In genomic region chr4:134995052-134995451, GRCm38 (mm10) we compare ENCODE assay signal across 10 mouse cellular contexts.
DNase-seq lines count a peak whose midpoint lies in the region; ATAC-seq and TF ChIP-seq lines count a peak whose summit lies in the region.
"Had no signal": no experiment of that assay in that cellular context is flagged by ENCODE, and none has a peak within 500 bp of the region (broad histone marks: within the 10 kb centered on the region; RNA-seq: fewer than 3 reads in every experiment).

No protein-coding gene starts in this region.

- 54% methylated on average over 13 of the region's 13 CpGs for WGBS in hindbrain, postnatal 0 days
- WGBS in hindbrain, embryonic 12.5 days, result 72% methylated on average over 13 of the region's 13 CpGs
- WGBS in stomach, embryonic 16.5 days, result 16% methylated on average over 13 of the region's 13 CpGs
- WGBS in forebrain, embryonic 11.5 days, result 86% methylated on average over 13 of the region's 13 CpGs

- peak; percentile 83 for DNase-seq in hindbrain, postnatal 0 days (ENCODE audit: low spot score)
- DNase-seq in brain, adult 2 months (ENCODE audit: low read depth, low spot score), result peak; percentile 98
- peak; percentile 81 to 91 for DNase-seq in kidney, adult 8-10 months
- DNase-seq in B cell, adult 2 months, result no peak
- DNase-seq in forebrain, embryonic 11.5 days (ENCODE audit: low spot score), result no peak

- no peak overlapping the region for H3K9ac ChIP-seq in hindbrain, postnatal 0 days (replicated peaks; ENCODE audit: low read length)
- no peak overlapping the region for H3K9ac ChIP-seq in hindbrain, embryonic 12.5 days
- H3K9ac ChIP-seq in stomach, embryonic 16.5 days (ENCODE audit: low read length), result no peak overlapping the region
- no peak overlapping the region for H3K9ac ChIP-seq in forebrain, embryonic 11.5 days (ENCODE audit: low read length)
- H3K9ac ChIP-seq: embryonic facial prominence, embryonic 12.5 days; limb, embryonic 12.5 days had no signal

- no peak overlapping the region for H3K4me2 ChIP-seq in hindbrain, postnatal 0 days (ENCODE audit: low read depth, low read length)
- H3K4me2 ChIP-seq in hindbrain, embryonic 12.5 days (replicated peaks), result no peak overlapping the region
- peak overlapping the region; percentile 32; the same call in 1 of the 2 replicates for H3K4me2 ChIP-seq in stomach, embryonic 16.5 days (ENCODE audit: low read depth, low read length)
- H3K4me2 ChIP-seq in forebrain, embryonic 11.5 days (ENCODE audit: low read depth, low read length, severe bottlenecking), result no peak overlapping the region
- H3K4me2 ChIP-seq: embryonic facial prominence, embryonic 12.5 days; limb, embryonic 12.5 days had no signal

- no peaks in the 10 kb centered on the region for H3K36me3 ChIP-seq in hindbrain, postnatal 0 days (ENCODE audit: insufficient read depth, low read length)
- no peaks in the 10 kb centered on the region for H3K36me3 ChIP-seq in hindbrain, embryonic 12.5 days
- H3K36me3 ChIP-seq in stomach, embryonic 16.5 days (ENCODE audit: control insufficient read depth, insufficient read depth, low read length), result no peaks in the 10 kb centered on the region
- H3K36me3 ChIP-seq in forebrain, embryonic 11.5 days (ENCODE audit: control insufficient read depth, insufficient read depth, low read length), result no peaks in the 10 kb centered on the region
- H3K36me3 ChIP-seq: embryonic facial prominence, embryonic 12.5 days; limb, embryonic 12.5 days had no signal

- no peak for TF ChIP-seq CTCF in hindbrain, postnatal 0 days (IDR thresholded peaks at IDR 0.05; ENCODE audit: low read depth)
- no peak for TF ChIP-seq CTCF in embryonic fibroblast, embryonic 13.5 days (IDR thresholded peaks at IDR 0.05; ENCODE audit: borderline replicate concordance, insufficient read depth, low read length)

- H3K4me1 ChIP-seq in hindbrain, postnatal 0 days (ENCODE audit: insufficient read depth, low read length), result peaks cover 7% of the 10 kb centered on the region
- peaks cover 11% of the 10 kb centered on the region for H3K4me1 ChIP-seq in hindbrain, embryonic 12.5 days
- 0 out of 2 replicates have a peak, but pooled peaks cover 3% of the 10 kb centered on the region for H3K4me1 ChIP-seq in embryonic fibroblast, embryonic 13.5 days (ENCODE audit: control insufficient read depth, insufficient read depth, low read length)
- peaks cover 8% of the 10 kb centered on the region for H3K4me1 ChIP-seq in stomach, embryonic 16.5 days (ENCODE audit: control insufficient read depth, insufficient read depth, low read length)
- H3K4me1 ChIP-seq in forebrain, embryonic 11.5 days (replicated peaks; ENCODE audit: control insufficient read depth, insufficient read depth, low read length), result no peaks in the 10 kb centered on the region

- no peaks in the 10 kb centered on the region for H3K9me3 ChIP-seq in hindbrain, postnatal 0 days (ENCODE audit: low read length)
- no peaks in the 10 kb centered on the region for H3K9me3 ChIP-seq in hindbrain, embryonic 12.5 days (replicated peaks)
- H3K9me3 ChIP-seq in stomach, embryonic 16.5 days (replicated peaks; ENCODE audit: control insufficient read depth, low read length), result no peaks in the 10 kb centered on the region
- H3K9me3 ChIP-seq in forebrain, embryonic 11.5 days (ENCODE audit: control insufficient read depth, low read length), result no peaks in the 10 kb centered on the region
- H3K9me3 ChIP-seq: embryonic facial prominence, embryonic 12.5 days; limb, embryonic 12.5 days had no signal

- TF ChIP-seq POLR2A in embryonic fibroblast, embryonic 13.5 days (IDR thresholded peaks at IDR 0.05; ENCODE audit: low read depth, low read length), result no peak

- H3K4me3 ChIP-seq in hindbrain, postnatal 0 days (ENCODE audit: low read length), result no peak overlapping the region
- no peak overlapping the region for H3K4me3 ChIP-seq in hindbrain, embryonic 12.5 days
- no peak overlapping the region for H3K4me3 ChIP-seq in embryonic fibroblast, embryonic 13.5 days (ENCODE audit: insufficient read depth, low read length)
- no peak overlapping the region for H3K4me3 ChIP-seq in stomach, embryonic 16.5 days (replicated peaks; ENCODE audit: low read length)
- H3K4me3 ChIP-seq in forebrain, embryonic 11.5 days (ENCODE audit: low read depth, low read length), result no peak overlapping the region
- H3K4me3 ChIP-seq: embryonic facial prominence, embryonic 12.5 days; limb, embryonic 12.5 days had no signal

- no peaks in the 10 kb centered on the region for H3K27me3 ChIP-seq in hindbrain, postnatal 0 days (ENCODE audit: insufficient read depth, low read length)
- peaks cover 11% of the 10 kb centered on the region for H3K27me3 ChIP-seq in hindbrain, embryonic 12.5 days
- no peaks in the 10 kb centered on the region for H3K27me3 ChIP-seq in stomach, embryonic 16.5 days (ENCODE audit: control insufficient read depth, insufficient read depth, low read length)
- no peaks in the 10 kb centered on the region for H3K27me3 ChIP-seq in forebrain, embryonic 11.5 days (ENCODE audit: control insufficient read depth, insufficient read depth, low read length)
- H3K27me3 ChIP-seq: embryonic facial prominence, embryonic 12.5 days had no signal

- peak; percentile 79 for ATAC-seq in hindbrain, postnatal 0 days
- ATAC-seq in hindbrain, embryonic 12.5 days (ENCODE audit: low FRiP score), result no peak
- peak; percentile 67; the same call in 1 of the 2 replicates for ATAC-seq in stomach, embryonic 16.5 days (ENCODE audit: insufficient read depth, low FRiP score)
- no peak for ATAC-seq in forebrain, embryonic 11.5 days (replicated peaks; ENCODE audit: low FRiP score)

- no peak overlapping the region for H3K27ac ChIP-seq in hindbrain, postnatal 0 days
- H3K27ac ChIP-seq in hindbrain, embryonic 12.5 days, result no peak overlapping the region
- peak overlapping the region; percentile 25; the same call in 1 of the 2 replicates for H3K27ac ChIP-seq in embryonic fibroblast, embryonic 13.5 days (ENCODE audit: insufficient read depth, low read length)
- no peak overlapping the region for H3K27ac ChIP-seq in stomach, embryonic 16.5 days (ENCODE audit: low read length)
- H3K27ac ChIP-seq in forebrain, embryonic 11.5 days (ENCODE audit: low read depth, low read length), result no peak overlapping the region
- H3K27ac ChIP-seq: embryonic facial prominence, embryonic 12.5 days; limb, embryonic 12.5 days had no signal

Comparison
In these comparisons a context has a peak if more than half of its experiments do, and no peak if none do; other contexts are left out.
1. ATAC-seq: peak in hindbrain, postnatal 0 days (single experiment) and stomach, embryonic 16.5 days (single experiment); none in hindbrain, embryonic 12.5 days (single experiment) and forebrain, embryonic 11.5 days (single experiment).
2. DNase-seq: peak in hindbrain, postnatal 0 days (single experiment), brain, adult 2 months (single experiment) and kidney, adult 8-10 months (2 of 2); none in B cell, adult 2 months (0 of 2) and forebrain, embryonic 11.5 days (single experiment).